Mouse (Mus musculus) MEL (cell line): ENCODE results near the gene Ints13. TPM values are rescaled to one million over a fixed set of nuclear protein-coding genes. Genes with fewer than 3 reads are reported as not detected.

Experiments
- DNase-seq: peaks from one replicate; pipeline ENCODE4 v3.0.0; 2011; ENCODE audit warnings: low read depth, low spot score
- H3K27ac ChIP-seq: 2 replicates; pipeline ENCODE4 v1.5.1; 2012; ENCODE audit warnings: low read depth, mild to moderate bottlenecking, control low read depth, low read length, moderate library complexity; ENCODE audit not compliant: control insufficient read depth
- H3K27me3 ChIP-seq, 2 experiments: fragments of 150-350 bp in 1 of 2; sonication (generic) in 1 of 2; 2 replicates each; pipeline ENCODE4 v1.6.1; 2012; ENCODE audit warnings: low read length in 2 of 2, mild to moderate bottlenecking in 2 of 2, improper control_type of control experiment in 1 of 2, moderate library complexity in 1 of 2; ENCODE audit not compliant: insufficient read depth in 2 of 2, control insufficient read depth in 1 of 2
- H3K36me3 ChIP-seq, 2 experiments: 2 replicates each; pipeline ENCODE4 v1.6.1; 2012 to 2014; ENCODE audit warnings: low read length in 2 of 2, improper control_type of control experiment in 1 of 2, inconsistent platforms in 1 of 2, mild to moderate bottlenecking in 1 of 2; ENCODE audit not compliant: insufficient read depth in 2 of 2, control insufficient read depth in 1 of 2
- H3K4me1 ChIP-seq, 2 experiments: fragments of 150-350 bp in 1 of 2; sonication (generic) in 1 of 2; 2 replicates each; pipeline ENCODE4 v1.6.1; 2012; ENCODE audit warnings: low read length in 2 of 2, improper control_type of control experiment in 1 of 2, mild to moderate bottlenecking in 1 of 2; ENCODE audit not compliant: insufficient read depth in 2 of 2, control insufficient read depth in 1 of 2
- H3K4me3 ChIP-seq, 2 experiments: fragments of 150-350 bp in 1 of 2; sonication (generic) in 1 of 2; 2 replicates each; pipeline ENCODE4 v1.5.1; 2012; ENCODE audit warnings: low read depth in 2 of 2, low read length in 2 of 2, mild to moderate bottlenecking in 2 of 2, moderate library complexity in 2 of 2, control low read depth in 1 of 2, improper control_type of control experiment in 1 of 2; ENCODE audit not compliant: control insufficient read depth in 1 of 2, insufficient read depth in 1 of 2
- H3K79me2 ChIP-seq: 2 replicates; pipeline ENCODE4 v1.6.1; 2012; ENCODE audit warnings: mild to moderate bottlenecking, low read length, moderate library complexity; ENCODE audit not compliant: control insufficient read depth, poor library complexity, insufficient read depth
- H3K9ac ChIP-seq: 2 replicates; pipeline ENCODE4 v1.6.1; 2012; ENCODE audit warnings: low read depth, mild to moderate bottlenecking, control low read depth, low read length, moderate library complexity; ENCODE audit not compliant: control insufficient read depth, poor library complexity, severe bottlenecking
- H3K9me3 ChIP-seq: fragments of 150-350 bp; sonication (generic); replicated peaks from 2 replicates; pipeline ENCODE4 v1.6.1; 2012; ENCODE audit warnings: mild to moderate bottlenecking, low read length, improper control_type of control experiment, moderate library complexity; ENCODE audit not compliant: insufficient read depth
- CHD1 ChIP-seq: IDR thresholded peaks from 2 replicates; pipeline ENCODE4 v1.6.1; 2012; ENCODE audit warnings: low read depth, mild to moderate bottlenecking, inconsistent platforms, low read length, improper control_type of control experiment
- CTCF ChIP-seq, 3 experiments: IDR thresholded peaks in 2 of 3; conservative IDR thresholded peaks in 1 of 3; 2 replicates each; pipeline ENCODE4 v1.5.1; 2011 to 2012; ENCODE audit warnings: low read length in 3 of 3, low read depth in 2 of 3, mild to moderate bottlenecking in 2 of 3, improper control_type of control experiment in 1 of 3, inconsistent platforms in 1 of 3, mixed read lengths in 1 of 3, moderate library complexity in 1 of 3; ENCODE audit not compliant: control insufficient read depth in 1 of 3, insufficient read depth in 1 of 3, poor library complexity in 1 of 3, severe bottlenecking in 1 of 3
- E2F4 ChIP-seq: IDR thresholded peaks from 2 replicates; pipeline ENCODE4 v1.6.1; 2011; ENCODE audit warnings: low read depth, low read length, improper control_type of control experiment, borderline replicate concordance
- ELF1 ChIP-seq: IDR thresholded peaks from 2 replicates; pipeline ENCODE4 v1.6.1; 2014; ENCODE audit warnings: low read depth, mild to moderate bottlenecking, inconsistent platforms, low read length, improper control_type of control experiment, moderate library complexity
- EP300 ChIP-seq, 2 experiments: IDR thresholded peaks; 2 replicates each; pipeline ENCODE4 v1.6.1; 2011; ENCODE audit warnings: improper control_type of control experiment in 2 of 2, low read length in 2 of 2, low read depth in 1 of 2, mild to moderate bottlenecking in 1 of 2
- ETS1 ChIP-seq: IDR thresholded peaks from 2 replicates; pipeline ENCODE4 v1.6.1; 2012; ENCODE audit warnings: low read depth, mild to moderate bottlenecking, inconsistent platforms, low read length, improper control_type of control experiment, moderate library complexity
- GATA1 ChIP-seq: IDR thresholded peaks from 2 replicates; pipeline ENCODE4 v1.6.1; 2011; ENCODE audit warnings: low read depth, low read length, improper control_type of control experiment
- JUND ChIP-seq: IDR thresholded peaks from 2 replicates; pipeline ENCODE4 v1.6.1; 2011; ENCODE audit warnings: low read depth, mild to moderate bottlenecking, improper control_type of control experiment, low read length
- MAFK ChIP-seq: IDR thresholded peaks from 2 replicates; pipeline ENCODE4 v1.6.1; 2011; ENCODE audit warnings: low read depth, mild to moderate bottlenecking, low read length, improper control_type of control experiment, borderline replicate concordance
- MAX ChIP-seq: IDR thresholded peaks from 2 replicates; pipeline ENCODE4 v1.6.1; 2011; ENCODE audit warnings: low read length, improper control_type of control experiment
- MAZ ChIP-seq: IDR thresholded peaks from 2 replicates; pipeline ENCODE4 v1.6.1; 2012; ENCODE audit warnings: low read depth, mild to moderate bottlenecking, inconsistent platforms, low read length, improper control_type of control experiment
- MYB ChIP-seq: IDR thresholded peaks from 2 replicates; pipeline ENCODE4 v1.6.1; 2011; ENCODE audit warnings: mild to moderate bottlenecking, low read depth, low read length, improper control_type of control experiment
- NELFE ChIP-seq: IDR thresholded peaks from 2 replicates; pipeline ENCODE4 v1.6.1; 2011; ENCODE audit warnings: low read depth, low read length, improper control_type of control experiment
- NRF1 ChIP-seq: IDR thresholded peaks from 2 replicates; pipeline ENCODE4 v1.6.1; 2014; ENCODE audit warnings: low read depth, mild to moderate bottlenecking, inconsistent platforms, low read length, improper control_type of control experiment, moderate library complexity; ENCODE audit not compliant: poor library complexity, insufficient read depth, severe bottlenecking
- POLR2AphosphoS2 ChIP-seq: IDR thresholded peaks from 2 replicates; pipeline ENCODE4 v1.6.1; 2011; ENCODE audit warnings: low read length, improper control_type of control experiment
- POLR2AphosphoS5 ChIP-seq: IDR thresholded peaks from 2 replicates; pipeline ENCODE4 v1.6.1; 2012; ENCODE audit warnings: low read depth, borderline replicate concordance, mild to moderate bottlenecking, inconsistent platforms, low read length, moderate library complexity, mixed read lengths
- RAD21 ChIP-seq: IDR thresholded peaks from 2 replicates; pipeline ENCODE4 v1.6.1; 2011; ENCODE audit warnings: mild to moderate bottlenecking, low read depth, low read length, improper control_type of control experiment
- SIN3A ChIP-seq: IDR thresholded peaks from 2 replicates; pipeline ENCODE4 v1.6.1; 2012; ENCODE audit warnings: low read length, improper control_type of control experiment, inconsistent platforms
- TAL1 ChIP-seq: IDR thresholded peaks from 2 replicates; pipeline ENCODE4 v1.6.1; 2012; ENCODE audit warnings: mild to moderate bottlenecking, inconsistent platforms, low read length, moderate library complexity, mixed read lengths
- TBP ChIP-seq: IDR thresholded peaks from 2 replicates; pipeline ENCODE4 v1.8.0; 2011; ENCODE audit warnings: low read depth, low read length, improper control_type of control experiment
- TCF12 ChIP-seq: IDR thresholded peaks from 2 replicates; pipeline ENCODE4 v1.6.1; 2014; ENCODE audit warnings: low read depth, mild to moderate bottlenecking, inconsistent platforms, low read length, improper control_type of control experiment, moderate library complexity
- UBTF ChIP-seq: IDR thresholded peaks from 2 replicates; pipeline ENCODE4 v1.6.1; 2012; ENCODE audit warnings: low read depth, mild to moderate bottlenecking, inconsistent platforms, low read length, improper control_type of control experiment, moderate library complexity, borderline replicate concordance; ENCODE audit not compliant: insufficient read depth
- USF1 ChIP-seq: IDR thresholded peaks from 2 replicates; pipeline ENCODE4 v1.6.1; 2014; ENCODE audit warnings: low read depth, mild to moderate bottlenecking, inconsistent platforms, low read length, improper control_type of control experiment, moderate library complexity
- USF2 ChIP-seq, 2 experiments: IDR thresholded peaks; 2 replicates each; pipeline ENCODE4 v1.6.1; 2011 to 2012; ENCODE audit warnings: improper control_type of control experiment in 2 of 2, low read length in 2 of 2, borderline replicate concordance in 1 of 2, inconsistent platforms in 1 of 2, low read depth in 1 of 2, mild to moderate bottlenecking in 1 of 2; ENCODE audit not compliant: insufficient read depth in 1 of 2
- ZC3H11A ChIP-seq: IDR thresholded peaks from 2 replicates; pipeline ENCODE4 v1.6.1; 2012; ENCODE audit warnings: low read depth, mild to moderate bottlenecking, inconsistent platforms, low read length, improper control_type of control experiment
- polyA plus RNA-seq, 2 experiments: library from polyadenylated mRNA; stranded (reverse) in 1 of 2; unstranded in 1 of 2; fragments of >175 nt in 1 of 2; fragments of >200 nt in 1 of 2; gene quantifications; 2 replicates each; pipeline versions ENCODE4 v1.2.1 to v1.2.4; 2012; ENCODE audit warnings: low replicate concordance in 2 of 2, low read depth in 1 of 2; ENCODE audit not compliant: insufficient read length in 2 of 2, insufficient read depth in 1 of 2, missing spikeins in 1 of 2
- total RNA-seq: library from RNA; depleted of rRNA; stranded (reverse); fragments of 300-350 nt; gene quantifications from 2 replicates; pipeline ENCODE4 v1.2.3, GENCODE M21; 2012

The Ints13 gene
- total and polyA plus RNA-seq, 3 experiments = 63.5 to 70.2 TPM; not detected in 1

DNA sequence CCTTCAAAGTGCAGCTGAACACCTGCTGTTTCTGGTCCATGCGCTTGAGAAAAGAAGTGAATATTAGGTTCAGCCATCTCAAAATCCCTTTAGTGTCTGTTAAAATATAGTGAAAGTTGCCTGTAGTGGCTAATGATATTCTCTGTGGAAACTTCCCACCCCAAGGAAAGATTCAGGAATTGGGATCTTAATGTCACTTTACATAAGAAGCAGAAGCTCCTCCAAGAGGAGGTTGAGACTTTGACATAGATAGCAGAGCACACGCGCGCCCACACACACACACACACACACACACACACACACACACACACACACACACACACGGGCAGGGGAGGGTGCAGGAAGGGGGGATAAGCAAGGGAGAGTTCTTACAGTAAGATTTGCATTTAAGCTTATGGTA, 7.5 kb upstream of the Ints13 start:
- Histone ChIP-seq H3K9me3 (no peaks in the 10 kb centered on the region), H3K79me2 (peaks cover 33% of the 10 kb centered on the region), H3K4me3 (no peak overlapping the region), H3K36me3 (peaks cover 13 to 22% of the 10 kb centered on the region in 2 experiments), H3K27me3 (no peaks in the 10 kb centered on the region), H3K4me1 (peaks cover 5 to 14% of the 10 kb centered on the region in 2 experiments), H3K9ac (no peak overlapping the region), H3K27ac (no peak overlapping the region)
- no peak for DNase-seq
- TF ChIP-seq ELF1 (no peak), POLR2AphosphoS5 (no peak), MYB (no peak), RAD21 (no peak), NRF1 (no peak), TBP (no peak), UBTF (no peak), E2F4 (no peak), CHD1 (no peak), TAL1 (no peak), ETS1 (no peak)

DNA sequence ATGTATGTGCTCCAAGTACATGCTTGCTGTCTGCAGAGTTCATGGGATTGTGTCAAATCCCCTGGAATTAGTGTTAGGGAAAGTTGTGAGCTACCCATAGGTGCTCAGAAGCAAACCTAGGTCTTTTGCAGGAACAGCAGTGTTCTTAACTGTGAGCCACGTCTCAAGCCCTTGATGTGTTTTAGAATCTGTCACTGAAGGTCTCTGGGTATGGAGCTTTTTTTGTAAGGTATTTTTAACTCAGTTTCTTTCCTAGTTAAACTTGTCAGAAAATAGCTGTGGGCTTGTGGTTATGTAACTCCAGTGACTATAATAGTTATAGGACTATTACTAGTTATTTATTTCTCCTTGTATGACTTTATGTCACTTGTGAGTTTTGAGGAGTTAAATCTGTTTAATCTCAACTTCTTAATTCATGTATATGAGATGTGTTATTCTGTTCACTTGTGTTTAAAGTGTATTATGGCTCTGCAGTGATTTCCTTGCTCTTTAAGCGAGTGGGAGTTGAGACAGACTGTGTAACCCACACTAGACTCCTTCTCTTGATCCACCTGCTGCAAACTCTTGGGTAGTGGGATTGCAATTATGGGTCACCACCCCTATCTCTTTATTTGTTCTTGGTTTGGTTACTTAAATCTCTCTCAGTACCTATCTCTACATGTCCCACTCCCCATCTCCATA, 5.9 kb upstream of the Ints13 start:
- H3K9ac ChIP-seq = no peak overlapping the region
- no peaks in the 10 kb centered on the region for H3K9me3 ChIP-seq
- TF ChIP-seq NRF1 = no peak
- TF ChIP-seq MAX = no peak
- no peak for TF ChIP-seq MYB
- no peak for TF ChIP-seq JUND
- TF ChIP-seq GATA1 = no peak
- TF ChIP-seq USF1 = no peak
- TF ChIP-seq SIN3A = no peak
- TF ChIP-seq MAZ = no peak
- no peak for TF ChIP-seq TAL1
- no peak for TF ChIP-seq ETS1
- TF ChIP-seq ELF1 = no peak
- no peak for TF ChIP-seq EP300 (IDR thresholded peaks at IDR 0.05; ENCODE audit: low read depth in 1 of 2, low read length in 2 of 2)
- TF ChIP-seq CTCF (IDR thresholded peaks at IDR 0.05 in 2 of 3, conservative IDR thresholded peaks at IDR 0.05 in 1 of 3; ENCODE audit: control insufficient read depth in 1 of 3, insufficient read depth in 1 of 3, low read depth in 2 of 3, low read length in 3 of 3, poor library complexity in 1 of 3, severe bottlenecking in 1 of 3) = no peak
- no peak for TF ChIP-seq ZC3H11A
- no peak for TF ChIP-seq MAFK
- TF ChIP-seq NELFE = no peak
- TF ChIP-seq TCF12 = no peak
- TF ChIP-seq USF2 (IDR thresholded peaks at IDR 0.05; ENCODE audit: borderline replicate concordance in 1 of 2, insufficient read depth in 1 of 2, low read depth in 1 of 2, low read length in 2 of 2) = no peak
- no peak for TF ChIP-seq POLR2AphosphoS5
- no peak for TF ChIP-seq POLR2AphosphoS2
- TF ChIP-seq, all 39 proteins: peak for 0
- Histone ChIP-seq H3K4me1 (peaks cover 8 to 14% of the 10 kb centered on the region in 2 experiments), H3K27ac (no peak overlapping the region), H3K36me3 (peaks cover 17 to 19% of the 10 kb centered on the region in 2 experiments), H3K27me3 (no peaks in the 10 kb centered on the region), H3K4me3 (no peak overlapping the region), H3K79me2 (peaks cover 45% of the 10 kb centered on the region)
- DNase-seq = no peak
